Mouse (Mus musculus) liver, embryonic 14.5 days (tissue): ENCODE results near the gene Igfbpl1. TPM values are rescaled to one million over a fixed set of nuclear protein-coding genes. Genes with fewer than 3 reads are reported as not detected.

Experiments
- ATAC-seq: fragments of 200-750 bp; cut with Nextera tagmentation; 2 replicates; pipeline ENCODE4 v1.8.0; 2017; ENCODE audit warnings: moderate number of reproducible peaks, mild to moderate bottlenecking, moderate library complexity; ENCODE audit not compliant: insufficient read depth
- DNase-seq, 3 experiments: peaks; one replicate each; pipeline ENCODE4 v3.0.0-alpha.2; 2012 to 2013; ENCODE audit warnings: low read depth in 3 of 3, low spot score in 3 of 3
- H3K27ac ChIP-seq: fragments of 300-500 bp; sonication (generic); 2 replicates; pipeline ENCODE4 v1.5.1; 2014; ENCODE audit warnings: moderate library complexity, mild to moderate bottlenecking, control low read depth, inconsistent platforms
- H3K27me3 ChIP-seq: fragments of 300-500 bp; sonication (generic); 2 replicates; pipeline ENCODE4 v1.6.1; 2014; ENCODE audit warnings: mild to moderate bottlenecking, low read length, moderate library complexity; ENCODE audit not compliant: control insufficient read depth, insufficient read depth
- H3K36me3 ChIP-seq: fragments of 300-500 bp; sonication (generic); replicated peaks from 2 replicates; pipeline ENCODE4 v1.6.1; 2014; ENCODE audit warnings: low read depth; ENCODE audit not compliant: control insufficient read depth, insufficient read depth
- H3K4me1 ChIP-seq, 2 experiments: fragments of 200-500 bp in 1 of 2; fragments of 300-500 bp in 1 of 2; sonication (generic) in 1 of 2; replicated peaks; 2 replicates each; pipeline ENCODE4 v1.6.1; 2012 to 2014; ENCODE audit warnings: antibody characterized with exemption in 1 of 2, inconsistent platforms in 1 of 2, low read length in 1 of 2; ENCODE audit not compliant: control insufficient read depth in 2 of 2, insufficient read depth in 2 of 2
- H3K4me2 ChIP-seq: fragments of 300-500 bp; sonication (generic); 2 replicates; pipeline ENCODE4 v1.6.1; 2014; ENCODE audit warnings: low read depth, mild to moderate bottlenecking, control low read depth, moderate library complexity
- H3K4me3 ChIP-seq, 2 experiments: fragments of 200-500 bp in 1 of 2; fragments of 300-500 bp in 1 of 2; sonication (generic) in 1 of 2; 2 replicates each; pipeline ENCODE4 v1.5.1; 2012 to 2014; ENCODE audit warnings: low read depth in 2 of 2, low read length in 2 of 2, mild to moderate bottlenecking in 2 of 2, control low read depth in 1 of 2, inconsistent platforms in 1 of 2, moderate library complexity in 1 of 2; ENCODE audit not compliant: insufficient read depth in 1 of 2
- H3K9ac ChIP-seq: fragments of 300-500 bp; sonication (generic); replicated peaks from 2 replicates; pipeline ENCODE4 v1.6.1; 2014; ENCODE audit warnings: mild to moderate bottlenecking, control low read depth, moderate library complexity
- H3K9me3 ChIP-seq: fragments of 300-500 bp; sonication (generic); 2 replicates; pipeline ENCODE4 v1.6.1; 2016; ENCODE audit warnings: low read length, mixed read lengths; ENCODE audit not compliant: control insufficient read depth
- CTCF ChIP-seq: IDR thresholded peaks from 2 replicates; pipeline ENCODE4 v1.5.1; 2016; ENCODE audit warnings: antibody characterized with exemption, low read depth, control low read depth
- EP300 ChIP-seq: IDR thresholded peaks from 2 replicates; pipeline ENCODE4 v1.6.1; 2016; ENCODE audit warnings: antibody characterized with exemption, low read depth
- WGBS: fragments of 180-500 bp; shearing (Covaris S2); extraction: QIAGEN DNeasy Blood & Tissue Kit; methylation state at CpG from one replicate; pipeline ENCODE4 v1.1.7; 2014; ENCODE audit not compliant: insufficient replicate concordance; 5-methylcytosine and 5-hydroxymethylcytosine counted together
- polyA plus RNA-seq, 2 experiments: library from polyadenylated mRNA; depleted of rRNA in 1 of 2; stranded (reverse) in 1 of 2; unstranded in 1 of 2; fragments of >200 nt; fragmentation: Nextera tagmentation in 1 of 2; extraction: Ambion mirVana in 1 of 2; gene quantifications; 2 replicates each; pipeline versions ENCODE4 v1.2.1 to v1.2.3; 2012 to 2014

The Igfbpl1 gene
- polyA plus RNA-seq, 2 experiments = 0.03 TPM; not detected in 1

DNA sequence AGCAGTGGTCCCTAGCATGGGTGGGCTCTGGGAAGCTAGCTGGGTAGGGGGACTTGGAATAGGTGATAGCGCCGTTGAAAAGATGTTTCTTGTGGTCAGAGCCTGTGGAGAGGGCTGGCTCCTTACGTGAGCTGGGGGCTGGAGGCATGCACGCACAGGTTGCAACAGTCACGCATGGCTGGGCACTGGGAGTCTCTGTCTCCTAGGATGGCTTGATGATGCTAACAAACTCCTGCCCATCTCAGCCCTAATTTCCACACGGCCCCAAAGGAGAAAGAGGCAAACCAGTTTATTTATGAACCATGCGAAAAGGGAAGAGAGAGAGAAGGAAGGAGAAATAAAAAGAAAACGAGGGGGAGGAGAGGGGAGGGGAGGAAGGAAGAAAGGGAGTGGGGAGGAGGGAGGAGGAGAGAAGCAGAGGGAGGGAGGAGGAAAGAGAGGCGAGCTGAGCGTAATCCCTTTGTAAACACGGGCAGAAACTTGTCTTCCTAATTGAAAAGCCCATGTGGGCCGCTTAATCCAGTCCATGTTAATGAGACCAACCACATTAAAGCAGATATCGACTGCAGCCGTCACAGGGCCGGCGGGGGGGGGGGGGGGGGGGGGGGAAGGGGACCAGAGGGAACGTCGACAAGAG is 61.0 kb downstream of the Igfbpl1 start:
- Histone ChIP-seq H3K36me3 (no peaks in the 10 kb centered on the region), H3K9me3 (no peaks in the 10 kb centered on the region), H3K4me3 (no peak overlapping the region), H3K4me2 (no peak overlapping the region), H3K27me3 (peaks cover 24% of the 10 kb centered on the region), H3K4me1 (peaks cover 3 to 21% of the 10 kb centered on the region in 2 experiments), H3K9ac (no peak overlapping the region), H3K27ac (no peak overlapping the region)
- ATAC-seq (no peak), DNase-seq (no peak)
- 5% methylated on average over 13 of the region's 18 CpGs for WGBS
- no peak for TF ChIP-seq EP300
- no peak for TF ChIP-seq CTCF

DNA sequence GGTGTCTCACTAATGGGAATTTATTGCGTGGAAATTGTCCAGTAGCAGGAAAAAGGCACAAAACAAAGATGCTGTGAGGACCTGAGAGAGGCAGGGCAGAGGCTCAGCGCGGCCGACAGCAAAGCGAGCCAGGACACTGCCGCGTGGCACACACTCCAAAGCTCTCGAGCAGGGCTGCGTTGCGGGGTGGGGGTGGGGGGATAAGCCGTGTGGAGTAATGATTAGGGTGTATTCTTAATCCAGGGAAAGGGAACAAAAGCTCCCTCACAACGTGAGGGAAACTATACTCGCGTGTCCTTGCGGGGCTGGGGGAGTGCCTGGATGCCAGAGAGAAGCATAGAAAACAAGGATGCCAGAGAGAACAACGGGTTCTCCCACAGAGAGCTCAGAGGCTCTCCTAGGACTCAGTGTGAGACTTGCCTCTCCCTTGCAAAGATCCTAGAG is 61.6 kb downstream of the Igfbpl1 start:
- ATAC-seq = no peak
- H3K4me1 ChIP-seq = peaks cover 3 to 21% of the 10 kb centered on the region in 2 experiments
- no peak for DNase-seq
- peaks cover 22% of the 10 kb centered on the region for H3K27me3 ChIP-seq
- TF ChIP-seq CTCF = no peak
- TF ChIP-seq EP300 = no peak
- no peak overlapping the region for H3K4me2 ChIP-seq
- no peak overlapping the region for H3K4me3 ChIP-seq
- H3K27ac ChIP-seq = no peak overlapping the region
- no peaks in the 10 kb centered on the region for H3K36me3 ChIP-seq
- H3K9ac ChIP-seq = no peak overlapping the region
- H3K9me3 ChIP-seq = no peaks in the 10 kb centered on the region
- whole genome bisulfite sequencing = 8% methylated on average over 16 of the region's 16 CpGs

DNA sequence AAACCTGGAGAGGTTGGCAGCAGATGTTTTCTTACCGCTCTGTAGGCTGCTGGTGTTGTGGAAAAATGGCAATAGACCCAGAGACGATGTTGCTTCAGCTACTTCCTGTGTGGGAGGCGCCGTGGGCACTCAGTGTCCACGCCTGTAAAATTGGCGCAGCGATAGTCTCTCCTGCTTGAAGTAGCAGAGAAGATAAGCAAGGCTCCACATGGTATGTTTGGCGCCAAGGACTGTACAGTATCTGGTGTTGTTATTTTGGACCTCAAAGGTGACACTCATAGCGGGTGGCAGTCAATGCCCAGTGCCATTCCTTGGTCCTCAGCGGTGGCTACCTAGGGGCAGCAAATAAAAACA is 62.6 kb downstream of the Igfbpl1 start:
- Histone ChIP-seq H3K9ac (no peak overlapping the region; the same call in 1 of the 2 replicates), H3K4me1 (peaks cover 3 to 21% of the 10 kb centered on the region in 2 experiments), H3K36me3 (no peaks in the 10 kb centered on the region), H3K4me2 (peak overlapping the region; percentile 62), H3K4me3 (peak overlapping the region; percentile 31 to 42), H3K9me3 (no peaks in the 10 kb centered on the region), H3K27ac (no peak overlapping the region), H3K27me3 (peaks cover 22% of the 10 kb centered on the region)
- 5% methylated on average over 10 of the region's 10 CpGs for WGBS
- DNase-seq = no peak
- no peak for TF ChIP-seq EP300
- TF ChIP-seq CTCF = no peak
- ATAC-seq = peak; percentile 58; the same call in 1 of the 2 replicates

DNA sequence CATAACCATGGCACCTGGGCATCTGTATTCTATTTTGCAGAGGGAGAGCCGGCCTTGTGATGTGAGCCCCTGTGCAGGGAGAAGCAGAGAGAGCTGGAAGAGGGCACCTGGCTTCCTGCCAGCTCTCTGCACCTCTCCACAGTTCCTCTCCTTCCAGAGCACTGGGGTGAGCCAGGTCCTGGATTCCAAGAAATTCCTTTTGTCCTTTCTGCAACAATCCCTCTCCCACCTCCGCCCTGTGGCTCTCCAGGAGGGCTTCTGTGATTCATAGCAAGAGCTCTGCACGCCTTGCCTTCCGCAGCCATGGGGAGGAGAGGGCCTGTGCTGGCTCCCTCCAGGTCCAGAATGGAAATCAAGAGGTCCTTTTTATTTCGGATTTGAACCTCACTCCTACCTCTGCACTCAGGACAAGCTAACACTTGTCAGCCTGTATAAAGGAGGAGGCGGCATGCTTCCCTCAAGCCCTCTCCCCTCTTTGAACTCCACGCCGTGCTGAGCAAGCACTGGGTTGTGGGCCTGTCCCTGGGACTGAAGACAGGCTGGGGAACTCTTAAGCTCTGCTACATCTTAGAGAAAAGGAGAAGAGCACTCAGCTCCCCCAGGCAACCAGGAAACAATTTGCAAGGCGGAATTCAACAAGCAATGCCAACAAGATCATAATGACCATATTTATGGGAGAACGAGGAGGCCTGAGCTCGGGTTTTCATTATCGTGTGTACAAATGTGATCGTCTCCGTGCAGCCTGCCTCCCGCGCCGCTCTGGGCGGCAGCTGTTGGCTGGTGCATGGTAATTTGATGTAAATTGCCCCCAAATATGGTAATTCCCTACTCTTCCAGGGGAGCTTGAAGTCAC is 63.2 kb downstream of the Igfbpl1 start:
- H3K9ac ChIP-seq = peak overlapping the region; percentile 44; the same call in 1 of the 2 replicates
- no peaks in the 10 kb centered on the region for H3K9me3 ChIP-seq
- H3K36me3 ChIP-seq = no peaks in the 10 kb centered on the region
- peaks cover 3 to 19% of the 10 kb centered on the region in 2 experiments for H3K4me1 ChIP-seq
- peaks cover 22% of the 10 kb centered on the region for H3K27me3 ChIP-seq
- 19% methylated on average over 18 of the region's 18 CpGs for WGBS
- peak overlapping the region; percentile 31 to 42 for H3K4me3 ChIP-seq
- H3K4me2 ChIP-seq = peak overlapping the region; percentile 62
- ATAC-seq = peak; percentile 31; the same call in 1 of the 2 replicates
- no peak overlapping the region for H3K27ac ChIP-seq
- TF ChIP-seq CTCF (no peak), EP300 (no peak)
- DNase-seq = no peak

DNA sequence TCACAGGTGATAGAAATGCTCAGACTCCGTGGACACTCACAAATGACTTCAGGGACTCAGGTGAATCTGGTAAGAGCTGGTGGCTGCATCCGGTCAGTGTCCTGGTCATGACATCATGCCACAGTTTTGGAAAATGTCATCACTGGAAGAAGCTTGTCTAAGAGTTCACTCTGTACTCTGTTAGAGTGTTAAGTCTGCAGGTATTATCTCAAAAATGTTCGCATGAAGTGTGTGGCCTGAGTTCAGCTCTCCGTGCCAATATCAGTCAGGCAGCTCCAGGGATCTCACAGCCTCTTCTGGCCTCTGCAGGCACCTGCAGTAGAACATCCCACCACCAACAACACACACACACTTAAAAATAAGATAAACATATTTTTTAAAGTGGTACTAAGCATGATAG is 64.1 kb downstream of the Igfbpl1 start:
- no peak overlapping the region; the same call in 1 of the 2 replicates for H3K4me2 ChIP-seq
- 65% methylated on average over 4 of the region's 4 CpGs for WGBS

More for the DNA sequence above, 64.1 kb downstream of the Igfbpl1 start:
- H3K27ac ChIP-seq = no peak overlapping the region
- H3K9me3 ChIP-seq = no peaks in the 10 kb centered on the region
- DNase-seq = no peak
- no peak overlapping the region for H3K9ac ChIP-seq
- no peak for ATAC-seq
- H3K27me3 ChIP-seq = peaks cover 22% of the 10 kb centered on the region
- TF ChIP-seq EP300 (no peak), CTCF (no peak)
- H3K4me3 ChIP-seq = no peak overlapping the region
- no peaks in the 10 kb centered on the region for H3K36me3 ChIP-seq
- peaks cover 3 to 14% of the 10 kb centered on the region in 2 experiments for H3K4me1 ChIP-seq

Other genes with a start within 250 kb of the Igfbpl1 start
- 26.8 and 30.5 TPM in 2 replicates for gene Aldh1b1, start 27.9 kb downstream of the Igfbpl1 start, polyA plus RNA-seq (2012; rRNA removed)
- gene Aldh1b1, start 27.9 kb downstream of the Igfbpl1 start, polyA plus RNA-seq (2014; fragmentation: Nextera tagmentation; extraction: Ambion mirVana) = 23.4 and 28.3 TPM in 2 replicates
- gene Stra6l, start 21.7 kb upstream of the Igfbpl1 start, polyA plus RNA-seq (2012; rRNA removed) = 3.9 and 4.6 TPM in 2 replicates
- gene Stra6l, start 21.7 kb upstream of the Igfbpl1 start, polyA plus RNA-seq (2014; fragmentation: Nextera tagmentation; extraction: Ambion mirVana) = 4.4 and 4.6 TPM in 2 replicates
- 0.01 TPM in 2 replicates for gene Ccdc180, start 63.4 kb upstream of the Igfbpl1 start, polyA plus RNA-seq (2012; rRNA removed)
- 0.06 and 0.08 TPM in 2 replicates for gene Ccdc180, start 63.4 kb upstream of the Igfbpl1 start, polyA plus RNA-seq (2014; fragmentation: Nextera tagmentation; extraction: Ambion mirVana)
- gene Tdrd7, start 138.4 kb upstream of the Igfbpl1 start, polyA plus RNA-seq (2012; rRNA removed) = 3.1 and 5.0 TPM in 2 replicates
- 7.6 and 7.9 TPM in 2 replicates for gene Tdrd7, start 138.4 kb upstream of the Igfbpl1 start, polyA plus RNA-seq (2014; fragmentation: Nextera tagmentation; extraction: Ambion mirVana)
- gene Tmod1, start 212.0 kb upstream of the Igfbpl1 start, polyA plus RNA-seq (2012; rRNA removed) = 20.8 and 32.2 TPM in 2 replicates
- 41.7 and 44.8 TPM in 2 replicates for gene Tmod1, start 212.0 kb upstream of the Igfbpl1 start, polyA plus RNA-seq (2014; fragmentation: Nextera tagmentation; extraction: Ambion mirVana)